Mouse (Mus musculus): Measurements from ENCODE around the gene Apbb2. TPM values are rescaled to one million over a fixed set of nuclear protein-coding genes. Genes with fewer than 3 reads are reported as not detected.

Apbb2 gene
- total RNA-seq, 2 experiments from 2014 or later: 47.3 to 60.3 TPM

GRCm38 (mm10) chr5:66473599-66473998, 145.0 kb downstream of the Apbb2 start:
- no peak for DNase-seq

DNA sequence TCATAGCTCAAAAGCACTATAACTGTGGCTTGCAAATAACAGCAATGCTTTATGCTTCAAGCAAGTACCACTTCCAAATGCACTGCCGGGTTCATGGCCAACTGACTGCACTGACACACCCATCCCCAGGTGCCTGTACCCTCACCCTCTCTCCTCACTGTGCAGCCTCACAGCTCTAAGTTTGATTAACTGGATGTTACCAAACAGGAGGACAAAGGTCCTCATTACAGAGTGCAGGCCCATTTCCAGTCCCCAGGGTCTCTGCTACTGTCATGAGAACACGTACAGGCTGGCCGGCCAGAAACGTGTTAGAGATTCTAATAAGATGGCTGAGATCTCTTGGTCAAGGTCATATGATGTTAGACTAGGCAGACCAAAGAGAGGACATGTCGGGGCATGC, 147.7 kb downstream of the Apbb2 start:
- DNase-seq: no peak

- DNase-seq: peak; percentile 41
These were observed 148.9 kb downstream of the Apbb2 start for GRCm38 (mm10) chr5:66469685-66470084.

- DNase-seq: no peak
These were observed 150.1 kb downstream of the Apbb2 start for GRCm38 (mm10) chr5:66468331-66469001.

- DNase-seq: no peak
These were observed 155.9 kb downstream of the Apbb2 start for GRCm38 (mm10) chr5:66462665-66463064.

DNA sequence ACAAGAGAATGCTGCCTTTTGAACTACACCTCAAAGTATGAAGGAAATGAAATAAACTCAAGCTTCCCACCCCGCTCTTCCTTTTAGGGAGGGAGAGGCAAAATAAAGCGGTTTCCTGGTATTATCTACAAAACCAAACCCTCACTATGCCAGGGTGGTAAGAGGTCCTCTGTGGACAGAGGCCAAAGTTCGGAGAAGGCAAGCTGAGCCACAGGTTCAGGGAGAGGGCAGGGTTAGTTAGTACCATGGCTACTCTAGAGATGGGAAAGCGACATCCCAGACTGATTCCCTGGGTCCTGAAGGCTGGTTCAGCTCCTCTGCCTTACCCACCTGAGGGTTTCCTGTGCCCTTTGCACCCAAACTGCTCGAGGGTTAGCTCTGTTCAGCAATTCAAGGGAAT, 159.7 kb downstream of the Apbb2 start:
- no peak for DNase-seq

DNA sequence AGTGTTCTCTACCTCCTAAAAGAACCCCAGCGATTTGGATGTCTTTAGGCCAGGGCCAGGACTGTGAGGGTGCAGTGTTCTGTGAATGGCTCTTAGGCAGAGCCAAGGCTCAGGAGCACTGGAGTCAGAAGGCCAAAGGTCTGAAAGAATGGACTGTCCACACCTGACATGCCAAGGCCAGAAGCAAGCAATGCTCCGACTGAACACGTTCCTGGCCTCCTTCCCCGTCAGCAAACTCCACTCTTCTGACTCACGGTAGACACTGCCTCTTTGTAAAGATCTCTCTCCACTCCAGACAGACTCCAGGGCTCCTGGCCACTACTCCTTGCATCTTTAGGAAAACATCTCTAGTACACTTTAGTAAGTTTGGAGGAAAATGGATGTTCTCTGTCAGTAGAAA, 163.3 kb downstream of the Apbb2 start:
- DNase-seq: no peak

GRCm38 (mm10) chr5:66454826-66455225, 163.8 kb downstream of the Apbb2 start:
- no peak for DNase-seq

- DNase-seq: no peak
These were observed 165.5 kb downstream of the Apbb2 start for GRCm38 (mm10) chr5:66453106-66453505.

DNA sequence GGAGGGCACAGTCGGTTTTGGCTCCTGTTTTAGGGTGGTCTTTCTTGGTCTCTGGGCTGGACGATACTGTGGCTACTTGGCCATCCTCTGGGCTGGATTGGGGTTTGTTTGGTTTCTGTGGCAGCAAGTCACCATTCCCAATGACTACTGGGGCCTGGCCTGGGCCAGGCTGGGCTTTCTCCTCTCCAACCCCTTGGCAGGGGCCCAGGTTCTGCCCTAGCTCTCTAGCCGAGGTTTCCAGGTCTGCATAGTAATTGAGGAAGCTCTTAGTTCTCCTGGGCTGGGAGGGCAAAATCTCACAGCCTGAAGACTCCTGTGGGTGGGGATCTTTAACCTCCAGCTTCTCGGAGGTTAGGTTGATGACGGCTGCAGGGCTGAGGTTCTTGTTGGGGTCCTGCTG, 167.0 kb downstream of the Apbb2 start:
- DNase-seq: no peak

GRCm38 (mm10) chr5:66445497-66445896, 173.1 kb downstream of the Apbb2 start:
- no peak for DNase-seq

DNA sequence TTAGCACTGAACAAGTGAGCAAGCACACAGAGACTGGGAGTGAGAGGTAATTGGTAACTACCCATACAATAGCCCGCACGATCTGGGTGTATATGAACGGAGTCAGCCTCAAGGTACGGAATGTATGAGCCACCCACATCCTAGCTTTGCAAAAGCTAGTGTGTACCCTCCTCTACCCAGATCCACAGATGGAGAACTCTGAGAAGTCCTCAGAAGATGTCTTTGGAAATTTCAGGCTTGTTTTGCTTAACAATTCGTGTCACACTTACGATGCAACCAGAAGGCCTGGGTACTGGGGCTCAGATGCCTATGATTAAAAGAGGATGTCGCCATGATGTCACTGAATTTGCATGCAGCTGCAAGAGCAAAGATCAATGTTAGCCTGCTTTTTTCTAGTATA, 176.3 kb downstream of the Apbb2 start:
- DNase-seq: no peak

GRCm38 (mm10) chr5:66436791-66437246, 181.8 kb downstream of the Apbb2 start:
- DNase-seq: no peak

DNA sequence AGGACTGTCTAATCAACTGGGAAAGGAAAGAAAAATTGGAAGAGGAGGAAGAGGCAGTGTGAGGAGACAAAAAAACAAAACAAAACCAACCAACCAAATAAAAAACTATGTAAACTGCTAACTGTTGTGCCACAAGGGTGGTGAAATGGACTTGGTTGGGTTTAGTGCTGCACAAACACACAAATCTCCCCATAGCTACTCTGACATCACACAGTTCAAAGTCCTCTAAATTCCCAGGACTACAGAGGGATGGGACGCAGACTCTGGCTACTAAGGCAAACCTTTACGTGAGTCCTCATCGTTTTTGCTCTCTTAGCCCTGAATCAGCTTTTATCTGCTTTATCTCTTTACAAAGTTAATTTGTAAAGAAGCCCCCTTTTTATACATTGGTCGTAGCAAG, 183.4 kb downstream of the Apbb2 start:
- no peak for DNase-seq

DNA sequence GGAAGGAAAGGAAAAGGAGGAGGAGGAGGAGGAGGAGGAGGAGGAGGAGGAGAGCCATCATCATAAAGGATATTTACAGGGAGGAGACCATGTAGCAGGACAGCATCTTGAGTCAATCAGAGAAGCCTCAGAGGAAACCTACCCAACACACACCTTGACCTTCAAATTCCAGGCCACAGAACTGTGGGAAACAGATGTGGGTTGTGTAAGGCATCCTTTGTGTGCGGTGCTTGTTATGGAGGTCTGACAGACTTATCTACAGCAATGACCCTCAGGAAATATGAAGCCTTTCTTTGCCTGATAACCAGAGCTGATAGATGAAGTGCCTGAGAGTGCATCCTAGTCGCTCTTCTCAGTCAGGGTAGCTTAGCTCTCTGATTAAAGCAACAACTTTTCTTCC, 189.5 kb downstream of the Apbb2 start:
- DNase-seq: no peak

DNA sequence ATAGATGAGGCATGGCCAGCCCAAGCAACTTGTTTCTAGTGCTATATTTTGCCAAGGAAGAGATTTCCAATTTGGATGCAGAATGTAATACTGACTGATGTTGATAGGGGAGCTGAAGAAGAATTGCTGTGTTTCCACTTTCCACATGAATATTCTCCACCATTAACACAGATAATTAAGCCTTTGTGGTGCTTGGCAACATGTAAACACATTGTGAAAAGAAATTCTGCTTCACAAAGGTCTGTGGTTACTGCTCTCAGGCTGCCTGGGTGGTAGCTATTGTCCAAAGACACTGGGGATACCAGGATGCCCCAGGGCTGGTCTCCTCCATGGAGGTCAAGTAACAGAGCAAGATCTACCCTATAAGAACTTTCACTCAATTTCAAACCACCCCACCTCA, 190.5 kb downstream of the Apbb2 start:
- DNase-seq: no peak

- DNase-seq: peak; percentile 60
These were observed 194.7 kb downstream of the Apbb2 start for GRCm38 (mm10) chr5:66423909-66424308.

- DNase-seq: no peak
These were observed 195.1 kb downstream of the Apbb2 start for GRCm38 (mm10) chr5:66423466-66423865.

DNA sequence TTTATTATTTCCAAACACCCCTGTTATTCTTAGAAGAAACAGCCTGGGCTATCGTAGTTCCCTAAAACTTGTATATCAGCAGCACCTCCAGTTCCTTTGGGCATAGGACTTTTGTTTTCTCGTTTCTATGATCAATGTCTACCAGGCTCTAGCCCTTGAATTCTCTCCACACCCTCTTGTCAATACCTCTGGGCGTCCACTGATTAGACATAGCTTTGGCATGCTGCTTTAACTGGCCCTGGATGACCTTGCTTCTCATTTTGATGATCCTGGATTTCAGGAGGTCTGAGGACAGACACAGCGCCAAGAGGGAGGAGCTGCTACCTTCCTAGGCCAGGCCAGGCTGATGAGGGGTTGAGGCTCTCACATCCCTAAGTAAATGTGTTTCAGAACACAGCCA, 196.6 kb downstream of the Apbb2 start:
- DNase-seq: no peak

- DNase-seq: no peak
These were observed 197.4 kb downstream of the Apbb2 start for GRCm38 (mm10) chr5:66421230-66421629.

DNA sequence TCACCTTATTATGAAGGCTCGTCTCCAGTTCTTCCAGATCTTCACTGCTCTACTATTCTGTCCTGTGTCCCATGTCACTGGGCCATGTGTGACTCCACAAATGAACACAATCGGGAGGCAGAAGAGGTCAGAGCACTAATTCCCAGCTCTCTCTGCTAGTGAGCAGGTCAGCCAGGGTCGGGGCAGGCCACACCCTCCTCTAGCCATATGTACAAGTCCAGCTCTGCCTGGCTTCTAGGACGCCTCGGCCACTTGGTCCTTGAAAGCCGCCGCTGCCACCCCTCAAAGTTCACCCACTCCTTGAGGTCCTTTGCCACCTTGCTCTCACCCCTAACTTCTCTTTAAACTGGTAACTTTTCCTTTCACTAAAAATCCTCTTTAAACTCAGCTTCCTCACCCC, 198.6 kb downstream of the Apbb2 start:
- no peak for DNase-seq

GRCm38 (mm10) chr5:66417289-66417688, 201.3 kb downstream of the Apbb2 start:
- DNase-seq: no peak

GRCm38 (mm10) chr5:66415700-66416543, 202.7 kb downstream of the Apbb2 start:
- no peak for DNase-seq

All from adrenal gland, postnatal 10 days (tissue).